ENCODE assay signal across 22 mouse cellular contexts in genomic region chr4:124002760-124003159, GRCm38 (mm10).
"Had no signal": no experiment of that assay in that cellular context is flagged by ENCODE, and none has a peak within 500 bp of the region (broad histone marks: within the 10 kb centered on the region; RNA-seq: fewer than 3 reads in every experiment).

No protein-coding gene starts in this region.

- DNase-seq: kidney, adult 18-20 months; kidney, adult 9 months; kidney, postnatal 14 days; kidney, postnatal 4 days; left cerebral cortex, postnatal 4 days; liver, postnatal 0 days; retina, postnatal 1 day; right cerebral cortex, postnatal 25 days; spleen, adult 18-20 months; thymus, postnatal 25 days had no signal

- H3K27me3 ChIP-seq: limb, embryonic 12.5 days; limb, embryonic 15.5 days; midbrain, embryonic 13.5 days; neural tube, embryonic 13.5 days; stomach, embryonic 15.5 days had no signal

- H3K4me1 ChIP-seq: limb, embryonic 15.5 days; megakaryocyte, embryonic 14.5 days; neural tube, embryonic 13.5 days; stomach, embryonic 15.5 days had no signal

- H3K9ac ChIP-seq: limb, embryonic 12.5 days; limb, embryonic 15.5 days; liver, embryonic 14.5 days; liver, postnatal 0 days; midbrain, embryonic 13.5 days; neural tube, embryonic 13.5 days; stomach, embryonic 15.5 days had no signal

- H3K36me3 ChIP-seq: limb, embryonic 12.5 days; limb, embryonic 15.5 days; midbrain, embryonic 10.5 days; midbrain, embryonic 13.5 days; neural tube, embryonic 13.5 days; stomach, embryonic 15.5 days had no signal

- H3K9me3 ChIP-seq: limb, embryonic 12.5 days; limb, embryonic 15.5 days; midbrain, embryonic 10.5 days; midbrain, embryonic 13.5 days; neural tube, embryonic 13.5 days; stomach, embryonic 15.5 days had no signal

- H3K4me3 ChIP-seq: limb, embryonic 12.5 days; limb, embryonic 15.5 days; megakaryocyte, embryonic 14.5 days; midbrain, embryonic 10.5 days; midbrain, embryonic 13.5 days; myocyte; neural tube, embryonic 13.5 days; stomach, embryonic 15.5 days had no signal

- H3K4me2 ChIP-seq: limb, embryonic 12.5 days; limb, embryonic 15.5 days; liver, embryonic 11.5 days; midbrain, embryonic 13.5 days; neural tube, embryonic 13.5 days; stomach, embryonic 15.5 days had no signal

- H3K27ac ChIP-seq: limb, embryonic 12.5 days; limb, embryonic 15.5 days; liver, embryonic 14.5 days; midbrain, embryonic 10.5 days; midbrain, embryonic 13.5 days; neural tube, embryonic 13.5 days; stomach, embryonic 15.5 days had no signal

- ATAC-seq: intestine, embryonic 16.5 days; liver, postnatal 0 days; midbrain, embryonic 13.5 days; midbrain, embryonic 16.5 days had no signal
